Mouse (Mus musculus) limb, embryonic 15.5 days (tissue): ENCODE measurements around the gene Htr2b. TPM values are rescaled to one million over a fixed set of nuclear protein-coding genes. Genes with fewer than 3 reads are reported as not detected.

ENCODE experiments used
- ATAC-seq: fragments of 200-750 bp; cut with Nextera tagmentation; 2 replicates; pipeline ENCODE4 v1.8.0; 2017; ENCODE audit warnings: low read depth, moderate TSS enrichment; ENCODE audit not compliant: insufficient number of reproducible peaks, low FRiP score, low TSS enrichment
- H3K27ac ChIP-seq: fragments of 300-500 bp; sonication (generic); 2 replicates; pipeline ENCODE4 v1.5.1; 2015; ENCODE audit warnings: moderate library complexity, mild to moderate bottlenecking, inconsistent platforms
- H3K27me3 ChIP-seq: fragments of 300-500 bp; sonication (generic); 2 replicates; pipeline ENCODE4 v1.6.1; 2015; ENCODE audit warnings: inconsistent platforms
- H3K36me3 ChIP-seq: fragments of 300-500 bp; sonication (generic); 2 replicates; pipeline ENCODE4 v1.6.1; 2015; ENCODE audit warnings: inconsistent platforms
- H3K4me1 ChIP-seq: fragments of 300-500 bp; sonication (generic); 2 replicates; pipeline ENCODE4 v1.6.1; 2015; ENCODE audit warnings: inconsistent platforms
- H3K4me2 ChIP-seq: fragments of 300-500 bp; sonication (generic); 2 replicates; pipeline ENCODE4 v1.6.1; 2015; ENCODE audit warnings: mild to moderate bottlenecking, inconsistent platforms
- H3K4me3 ChIP-seq: fragments of 300-500 bp; sonication (generic); 2 replicates; pipeline ENCODE4 v1.5.1; 2015; ENCODE audit warnings: mild to moderate bottlenecking, inconsistent platforms
- H3K9ac ChIP-seq: fragments of 300-500 bp; sonication (generic); 2 replicates; pipeline ENCODE4 v1.6.1; 2015; ENCODE audit warnings: inconsistent platforms
- H3K9me3 ChIP-seq: fragments of 300-500 bp; sonication (generic); 2 replicates; pipeline ENCODE4 v1.6.1; 2016; ENCODE audit warnings: inconsistent platforms
- WGBS: fragments of 180-500 bp; shearing (Covaris S2); methylation state at CpG from one replicate; pipeline ENCODE4 v1.1.7; 2015; 5-methylcytosine and 5-hydroxymethylcytosine counted together
- polyA plus RNA-seq: library from polyadenylated mRNA; unstranded; fragments of >200 nt; fragmentation: Nextera tagmentation; extraction: Ambion mirVana; gene quantifications from 2 replicates; pipeline ENCODE4 v1.2.1, GENCODE M21; 2015

Htr2b gene
- polyA plus RNA-seq, 1 experiment from 2014 or later, result 0.92 TPM

GRCm38 (mm10) chr1:86076565-86076964 lies 35.2 kb downstream of the Htr2b start:
- Histone ChIP-seq H3K36me3 (peaks cover 73% of the 10 kb centered on the region), H3K4me1 (no peaks in the 10 kb centered on the region), H3K27me3 (no peaks in the 10 kb centered on the region), H3K27ac (no peak overlapping the region), H3K4me2 (no peak overlapping the region), H3K9me3 (no peaks in the 10 kb centered on the region), H3K4me3 (no peak overlapping the region), H3K9ac (no peak overlapping the region)
- ATAC-seq, result no peak
- 95% methylated on average over 2 of the region's 2 CpGs for WGBS

DNA sequence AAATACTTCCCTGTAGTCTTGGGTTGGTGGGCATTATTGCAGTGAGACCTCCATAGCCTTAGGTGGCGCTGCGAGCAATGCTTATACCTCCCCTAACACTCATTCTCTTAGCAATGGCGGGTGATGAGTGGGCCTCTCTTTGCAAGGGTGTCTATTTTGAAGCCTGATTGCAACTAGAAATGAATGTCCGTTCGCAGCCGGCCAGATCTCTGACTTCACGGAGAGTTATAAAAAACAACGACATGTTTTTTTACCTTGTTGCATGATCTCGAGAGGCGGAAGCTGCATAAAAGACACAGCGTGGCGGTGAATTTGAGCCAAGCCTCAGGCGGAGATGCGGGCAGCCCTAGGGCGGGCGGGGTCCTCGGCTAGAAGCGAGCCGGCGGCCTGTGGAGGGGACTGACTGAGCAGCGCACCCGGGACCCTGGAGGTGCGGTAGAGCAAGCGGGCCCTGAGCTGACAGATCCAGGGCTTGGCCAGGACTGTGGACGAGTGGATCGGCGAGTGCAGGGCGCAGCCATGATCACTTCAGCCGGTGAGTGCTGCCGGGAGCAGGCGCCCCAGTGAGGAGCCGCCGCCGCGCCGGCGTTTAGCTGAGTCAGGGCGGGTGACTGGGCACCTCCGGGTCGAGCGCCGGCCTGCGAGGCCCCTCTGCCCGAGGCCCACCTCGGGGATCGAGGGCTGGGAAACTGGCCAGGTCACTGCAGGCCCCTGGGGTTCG lies 47.3 kb downstream of the Htr2b start, which contains the start of gene Psmd1:
Gene Psmd1 (plus strand): TSS at position 117 of the 721 bp plus-strand sequence.
- no peaks in the 10 kb centered on the region for H3K36me3 ChIP-seq
- no peaks in the 10 kb centered on the region for H3K27me3 ChIP-seq
- H3K4me3 ChIP-seq, result peak within 1 kb of the TSS; percentile 95
- H3K4me2 ChIP-seq, result peak within 1 kb of the TSS; percentile 75
- peak; percentile 94 for ATAC-seq
- H3K27ac ChIP-seq, result peak within 1 kb of the TSS; percentile 81
- peak within 1 kb of the TSS; percentile 97 for H3K9ac ChIP-seq
- H3K9me3 ChIP-seq, result no peaks in the 10 kb centered on the region
- WGBS, result under 1% methylated on average over 46 of the region's 47 CpGs
- H3K4me1 ChIP-seq, result peaks cover 10% of the 10 kb centered on the region

DNA sequence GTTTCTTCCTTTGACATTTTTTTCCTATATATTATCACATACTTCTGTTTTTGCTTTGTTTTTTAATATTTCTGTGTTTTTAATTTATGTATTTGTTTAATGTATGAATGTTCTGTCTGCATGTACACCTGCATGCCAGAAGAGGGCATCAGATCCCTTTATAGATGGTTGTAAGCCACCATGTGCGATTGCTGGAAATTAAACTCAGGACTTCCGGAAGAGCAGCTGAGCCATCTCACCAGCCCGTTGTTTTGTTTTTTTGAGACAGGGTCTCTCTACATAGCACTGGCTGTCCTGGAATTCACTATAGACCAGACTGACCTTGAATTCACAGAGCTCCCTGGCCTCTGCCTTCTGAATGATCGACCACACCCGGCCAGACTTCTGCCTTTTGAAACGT lies 49.2 kb downstream of the Htr2b start:
- WGBS, result 81% methylated on average over 6 of the region's 6 CpGs
- peaks cover 14% of the 10 kb centered on the region for H3K4me1 ChIP-seq
- no peak overlapping the region for H3K4me3 ChIP-seq
- no peaks in the 10 kb centered on the region for H3K9me3 ChIP-seq
- no peak for ATAC-seq
- H3K36me3 ChIP-seq, result no peaks in the 10 kb centered on the region
- no peak overlapping the region for H3K9ac ChIP-seq
- H3K27me3 ChIP-seq, result no peaks in the 10 kb centered on the region
- H3K4me2 ChIP-seq, result no peak overlapping the region
- H3K27ac ChIP-seq, result no peak overlapping the region

DNA sequence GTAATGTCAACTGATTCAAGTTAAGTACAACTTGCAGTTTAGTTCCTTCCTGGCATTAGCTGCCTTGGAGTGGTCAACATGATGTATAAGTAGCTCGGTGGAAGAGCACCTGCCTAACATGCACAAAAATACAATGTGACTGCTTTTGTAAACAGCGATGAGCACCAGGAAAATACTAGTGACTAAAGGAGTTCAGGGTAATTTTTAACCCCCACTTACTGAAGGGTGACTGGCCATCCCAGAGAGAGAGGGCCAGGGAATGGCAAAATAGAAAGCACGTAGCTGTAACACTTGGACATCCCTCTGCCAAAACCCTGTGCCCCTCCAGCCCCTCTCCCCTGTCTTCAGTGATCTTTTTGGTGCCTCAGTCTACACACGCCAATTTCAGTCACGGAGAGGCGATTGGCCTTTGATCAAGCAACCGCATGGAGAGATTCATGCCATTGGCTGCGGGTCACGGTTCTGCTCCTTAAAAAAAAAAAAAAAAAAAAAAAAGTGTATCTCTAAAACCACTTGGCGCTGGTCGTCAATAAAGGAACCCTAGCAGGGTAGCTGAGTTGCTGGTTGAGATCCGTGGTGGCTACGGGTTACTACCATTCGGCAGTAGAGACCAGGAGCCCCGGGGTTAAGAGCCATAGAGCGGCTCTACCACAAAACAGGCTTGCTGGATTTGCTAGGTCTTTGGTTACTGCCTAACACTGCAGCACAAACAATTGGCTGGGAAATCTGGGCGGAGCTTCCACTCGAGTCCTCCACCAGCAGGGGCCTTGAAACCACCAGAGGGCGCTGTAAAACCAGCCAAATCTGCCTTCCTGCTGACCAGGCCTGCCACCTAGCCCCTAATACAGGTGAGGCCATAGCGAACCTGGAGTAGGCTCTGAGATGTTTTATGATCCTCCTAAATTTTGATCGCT lies 52.7 kb downstream of the Htr2b start:
- no peak overlapping the region for H3K9ac ChIP-seq
- ATAC-seq, result peak; percentile 62
- 11% methylated on average over 21 of the region's 21 CpGs for WGBS

DNA sequence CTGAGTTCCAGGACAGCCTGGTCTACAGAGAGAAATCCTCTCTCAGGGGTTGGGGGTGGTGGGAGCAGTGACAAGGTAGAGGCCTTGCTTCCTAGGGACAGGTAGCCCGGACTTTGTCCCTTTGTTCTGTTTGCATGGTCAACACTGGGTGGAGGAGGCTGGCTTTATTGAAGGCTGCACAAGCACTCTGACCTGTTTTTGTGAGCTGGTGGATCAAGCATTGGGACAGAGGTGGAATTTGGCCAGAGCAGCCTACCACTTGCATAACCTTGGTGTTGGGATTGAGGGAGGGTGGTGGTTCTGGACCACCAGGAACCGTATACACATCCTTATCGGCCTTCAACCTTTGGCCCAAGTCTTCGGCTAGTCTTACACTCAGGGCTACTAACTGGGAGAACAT lies 55.5 kb downstream of the Htr2b start:
- no peak overlapping the region for H3K4me3 ChIP-seq
- WGBS, result 91% methylated on average over 4 of the region's 4 CpGs
- peaks cover 22% of the 10 kb centered on the region; the same call in 1 of the 2 replicates for H3K4me1 ChIP-seq
- no peak overlapping the region for H3K27ac ChIP-seq
- no peak for ATAC-seq
- no peaks in the 10 kb centered on the region for H3K9me3 ChIP-seq
- H3K36me3 ChIP-seq, result no peaks in the 10 kb centered on the region
- no peaks in the 10 kb centered on the region for H3K27me3 ChIP-seq
- H3K9ac ChIP-seq, result no peak overlapping the region
- H3K4me2 ChIP-seq, result no peak overlapping the region

More for the DNA sequence above, 52.7 kb downstream of the Htr2b start:
- H3K27me3 ChIP-seq, result no peaks in the 10 kb centered on the region
- no peak overlapping the region for H3K27ac ChIP-seq
- H3K36me3 ChIP-seq, result no peaks in the 10 kb centered on the region
- H3K9me3 ChIP-seq, result no peaks in the 10 kb centered on the region
- H3K4me1 ChIP-seq, result peaks cover 12% of the 10 kb centered on the region; the same call in 1 of the 2 replicates
- H3K4me3 ChIP-seq, result peak overlapping the region; percentile 37
- peak overlapping the region; percentile 54 for H3K4me2 ChIP-seq

- 15% methylated on average over 3 of the region's 3 CpGs for WGBS
- no peak for ATAC-seq
- Histone ChIP-seq H3K36me3 (no peaks in the 10 kb centered on the region), H3K4me1 (peaks cover 22% of the 10 kb centered on the region; the same call in 1 of the 2 replicates), H3K4me3 (no peak overlapping the region), H3K27me3 (no peaks in the 10 kb centered on the region), H3K4me2 (no peak overlapping the region), H3K9ac (no peak overlapping the region), H3K9me3 (no peaks in the 10 kb centered on the region), H3K27ac (no peak overlapping the region)
Observed at GRCm38 (mm10) chr1:86054943-86055342, 56.8 kb downstream of the Htr2b start.

DNA sequence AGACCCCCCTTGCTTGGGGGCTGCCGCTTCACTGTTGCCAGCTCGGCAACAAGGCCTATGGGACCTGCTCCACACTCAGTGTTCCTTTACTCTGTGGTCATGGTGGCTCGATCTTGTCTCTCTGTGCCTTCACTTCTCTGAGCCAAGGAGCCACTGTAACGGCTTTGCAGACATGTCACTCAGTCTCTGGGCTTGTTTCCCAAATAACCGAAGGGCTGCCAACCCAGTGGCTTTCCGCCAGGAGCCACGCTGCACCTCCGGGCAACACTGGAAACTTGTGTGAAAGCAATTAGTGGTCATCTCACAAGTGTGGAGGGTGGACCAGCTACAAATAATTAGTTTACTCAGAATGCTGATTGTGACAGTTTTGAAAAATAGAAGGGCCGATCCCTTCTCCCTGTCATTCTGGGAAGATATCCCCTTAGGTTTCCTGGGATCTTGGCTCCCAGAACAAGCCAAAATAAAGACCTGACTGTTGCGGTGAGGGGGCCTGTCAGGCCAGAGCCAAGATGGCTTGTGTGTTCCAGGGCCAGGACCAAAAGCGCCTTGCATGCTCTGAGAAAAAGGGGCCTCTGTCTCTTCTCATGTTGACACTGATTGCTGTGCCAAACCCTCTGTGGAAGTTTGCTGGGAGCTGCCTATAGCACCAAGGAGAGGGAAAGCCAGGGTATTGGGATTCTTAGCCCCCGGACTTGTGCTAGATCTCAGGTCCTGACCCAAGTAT lies 58.4 kb downstream of the Htr2b start:
- Histone ChIP-seq H3K9ac (no peak overlapping the region), H3K36me3 (no peaks in the 10 kb centered on the region), H3K27me3 (peaks cover 8% of the 10 kb centered on the region), H3K27ac (peak overlapping the region; percentile 65), H3K4me2 (no peak overlapping the region), H3K4me1 (peaks cover 17% of the 10 kb centered on the region; the same call in 1 of the 2 replicates), H3K4me3 (no peak overlapping the region), H3K9me3 (no peaks in the 10 kb centered on the region)
- peak; percentile 62; the same call in 1 of the 2 replicates for ATAC-seq
- 65% methylated on average over 12 of the region's 12 CpGs for WGBS

Other genes with a start within 250 kb of the Htr2b start
- gene Itm2c, start 217.7 kb downstream of the Htr2b start, polyA plus RNA-seq, result 306 and 309 TPM in 2 replicates
- 0.35 and 0.55 TPM in 2 replicates for gene 4933407L21Rik, start 183.5 kb downstream of the Htr2b start, polyA plus RNA-seq
- 0.06 and 0.15 TPM in 2 replicates for gene Gpr55, start 151.0 kb downstream of the Htr2b start, polyA plus RNA-seq
- not detected in 2 replicates for gene Spata3, start 95.2 kb downstream of the Htr2b start, polyA plus RNA-seq
- gene 2810459M11Rik, start 66.1 kb downstream of the Htr2b start, polyA plus RNA-seq, result 0.29 and 0.47 TPM in 2 replicates
- 148 and 155 TPM in 2 replicates for gene Psmd1, start 47.6 kb downstream of the Htr2b start, polyA plus RNA-seq
- gene Gm21972, start 21.7 kb upstream of the Htr2b start, polyA plus RNA-seq, result 0.47 TPM in 1 of 2 replicates, not detected in the other
- gene Armc9, start 42.8 kb upstream of the Htr2b start, polyA plus RNA-seq, result 16.6 and 19.2 TPM in 2 replicates
- 5.0 and 6.2 TPM in 2 replicates for gene B3gnt7, start 190.9 kb upstream of the Htr2b start, polyA plus RNA-seq
- 356 and 369 TPM in 2 replicates for gene Ncl, start 247.4 kb upstream of the Htr2b start, polyA plus RNA-seq